ENCODE assay signal across 17 mouse cellular contexts in the genomic region with DNA sequence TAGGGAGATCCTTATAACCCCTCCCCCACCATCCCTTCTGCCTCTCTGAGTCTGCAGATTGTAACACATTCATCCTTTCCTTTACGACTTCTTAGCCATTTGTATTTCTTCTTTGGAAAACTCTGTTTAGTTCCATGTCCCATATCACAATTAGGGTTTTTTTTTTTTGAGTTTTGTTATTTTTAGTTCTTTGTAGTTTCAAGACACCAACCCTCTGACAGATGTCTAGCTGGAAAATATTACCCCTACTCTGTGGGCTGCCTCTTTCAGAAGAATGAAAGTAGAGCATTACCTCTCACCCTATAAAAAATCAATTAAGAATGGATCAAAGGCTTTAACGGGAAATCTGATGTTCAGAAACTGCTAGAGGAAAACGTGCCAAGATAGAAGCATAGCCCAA.
"Had no signal": no experiment of that assay in that cellular context is flagged by ENCODE, and none has a peak within 500 bp of the region (broad histone marks: within the 10 kb centered on the region; RNA-seq: fewer than 3 reads in every experiment).

No protein-coding gene starts in this region.

- H3K4me3 ChIP-seq: neural tube, embryonic 12.5 days; neural tube, embryonic 13.5 days; neural tube, embryonic 15.5 days; stomach, embryonic 15.5 days had no signal

- H3K9me3 ChIP-seq: neural tube, embryonic 12.5 days; neural tube, embryonic 13.5 days; neural tube, embryonic 15.5 days; stomach, embryonic 15.5 days had no signal

- H3K9ac ChIP-seq: neural tube, embryonic 12.5 days; neural tube, embryonic 13.5 days; neural tube, embryonic 15.5 days; stomach, embryonic 15.5 days had no signal

- H3K27me3 ChIP-seq: neural tube, embryonic 12.5 days; neural tube, embryonic 13.5 days; neural tube, embryonic 15.5 days; stomach, embryonic 15.5 days had no signal

- H3K4me1 ChIP-seq: neural tube, embryonic 12.5 days; neural tube, embryonic 13.5 days; neural tube, embryonic 15.5 days; stomach, embryonic 15.5 days had no signal

- H3K36me3 ChIP-seq: neural tube, embryonic 12.5 days; neural tube, embryonic 13.5 days; neural tube, embryonic 15.5 days; stomach, embryonic 15.5 days had no signal

- H3K4me2 ChIP-seq: neural tube, embryonic 12.5 days; neural tube, embryonic 13.5 days; neural tube, embryonic 15.5 days; stomach, embryonic 15.5 days had no signal

- H3K27ac ChIP-seq: neural tube, embryonic 12.5 days; neural tube, embryonic 13.5 days; neural tube, embryonic 15.5 days; stomach, embryonic 15.5 days; stomach, postnatal 0 days had no signal

- DNase-seq: retina, postnatal 1 day; right cerebral cortex, adult 18-20 months; right cerebral cortex, postnatal 14 days; right cerebral cortex, postnatal 25 days; right cerebral cortex, postnatal 4 days; spleen, adult 18-20 months; thymus, adult 18-20 months; thymus, adult 2 months; thymus, postnatal 14 days; thymus, postnatal 25 days; thymus, postnatal 36 days; thymus, postnatal 4 days had no signal
